Mouse (Mus musculus): Measurements from ENCODE around the gene Cpn1.

The Cpn1 gene

GRCm38 (mm10) chr19:43939171-43939768 lies 47.1 kb downstream of the Cpn1 start:
- no peak for DNase-seq (ENCODE audit: low spot score)

GRCm38 (mm10) chr19:43938355-43938754 lies 48.0 kb downstream of the Cpn1 start:
- no peak for DNase-seq (ENCODE audit: low spot score)

GRCm38 (mm10) chr19:43930926-43931325 lies 55.4 kb downstream of the Cpn1 start:
- no peak for DNase-seq (ENCODE audit: low spot score)

- DNase-seq (ENCODE audit: low spot score): no peak
Observed at GRCm38 (mm10) chr19:43930366-43930765, 56.0 kb downstream of the Cpn1 start.

GRCm38 (mm10) chr19:43929869-43930268 lies 56.5 kb downstream of the Cpn1 start:
- no peak for DNase-seq (ENCODE audit: low spot score)

GRCm38 (mm10) chr19:43927967-43928366 lies 58.4 kb downstream of the Cpn1 start:
- DNase-seq (ENCODE audit: low spot score): no peak

- no peak for DNase-seq (ENCODE audit: low spot score)
Observed at GRCm38 (mm10) chr19:43927057-43927456, 59.3 kb downstream of the Cpn1 start.

- DNase-seq (ENCODE audit: low spot score): no peak
Observed at GRCm38 (mm10) chr19:43926141-43926987, 60.0 kb downstream of the Cpn1 start.

GRCm38 (mm10) chr19:43924361-43924760 lies 62.0 kb downstream of the Cpn1 start:
- no peak for DNase-seq (ENCODE audit: low spot score)

- DNase-seq (ENCODE audit: low spot score): no peak
Observed at GRCm38 (mm10) chr19:43922963-43923362, 63.4 kb downstream of the Cpn1 start.

- DNase-seq (ENCODE audit: low spot score): no peak
Observed at GRCm38 (mm10) chr19:43921410-43921809, 64.9 kb downstream of the Cpn1 start.

- no peak for DNase-seq (ENCODE audit: low spot score)
Observed at GRCm38 (mm10) chr19:43920453-43921300, 65.7 kb downstream of the Cpn1 start.

- DNase-seq (ENCODE audit: low spot score): no peak
Observed at GRCm38 (mm10) chr19:43919841-43920240, 66.5 kb downstream of the Cpn1 start.

GRCm38 (mm10) chr19:43918834-43919233 lies 67.5 kb downstream of the Cpn1 start:
- no peak for DNase-seq (ENCODE audit: low spot score)

- no peak for DNase-seq (ENCODE audit: low spot score)
Observed at GRCm38 (mm10) chr19:43917763-43918162, 68.6 kb downstream of the Cpn1 start.

- DNase-seq (ENCODE audit: low spot score): no peak
Observed at GRCm38 (mm10) chr19:43917406-43917691, 69.0 kb downstream of the Cpn1 start.

- peak; percentile 67 for DNase-seq (ENCODE audit: low spot score)
Observed at GRCm38 (mm10) chr19:43916586-43917405, 69.6 kb downstream of the Cpn1 start.

- no peak for DNase-seq (ENCODE audit: low spot score)
Observed at GRCm38 (mm10) chr19:43915431-43915830, 70.9 kb downstream of the Cpn1 start.

- no peak for DNase-seq (ENCODE audit: low spot score)
Observed at GRCm38 (mm10) chr19:43914986-43915385, 71.4 kb downstream of the Cpn1 start.

- no peak for DNase-seq (ENCODE audit: low spot score)
Observed at GRCm38 (mm10) chr19:43912775-43913486, 73.4 kb downstream of the Cpn1 start.

- no peak for DNase-seq (ENCODE audit: low spot score)
Observed at GRCm38 (mm10) chr19:43906492-43906891, 79.9 kb downstream of the Cpn1 start.

Data from lung, postnatal 25 days (tissue).